Mouse (Mus musculus): ENCODE measurements around the gene Spa17. TPM values are rescaled to one million over a fixed set of nuclear protein-coding genes. Genes with fewer than 3 reads are reported as not detected.

The Spa17 gene
- total and polyA plus RNA-seq, 2 experiments from 2014 or later: 1.4 to 10.1 TPM

- H3K9ac ChIP-seq (replicated peaks; ENCODE audit: low read length, poor library complexity, severe bottlenecking): no peak overlapping the region
- TF ChIP-seq CTCF (IDR thresholded peaks at IDR 0.05): no peak
- 79% methylated on average over 3 of the region's 3 CpGs for WGBS
- no peaks in the 10 kb centered on the region for H3K36me3 ChIP-seq (ENCODE audit: insufficient read depth, low read length)
- H3K27me3 ChIP-seq (ENCODE audit: insufficient read depth, low read length): no peaks in the 10 kb centered on the region
- H3K4me2 ChIP-seq (ENCODE audit: low read depth, low read length, poor library complexity, severe bottlenecking): no peak overlapping the region
- ATAC-seq (ENCODE audit: low FRiP score) (no peak), DNase-seq (ENCODE audit: low spot score) (no peak)
- no peaks in the 10 kb centered on the region for H3K4me1 ChIP-seq (ENCODE audit: insufficient read depth, low read length)
- no peaks in the 10 kb centered on the region for H3K9me3 ChIP-seq (ENCODE audit: low read length)
- no peak overlapping the region for H3K4me3 ChIP-seq (ENCODE audit: low read depth, low read length)
- no peak overlapping the region for H3K27ac ChIP-seq (ENCODE audit: low read depth, low read length)
Observed at GRCm38 (mm10) chr9:37634269-37634668, 20.7 kb upstream of the Spa17 start.

DNA sequence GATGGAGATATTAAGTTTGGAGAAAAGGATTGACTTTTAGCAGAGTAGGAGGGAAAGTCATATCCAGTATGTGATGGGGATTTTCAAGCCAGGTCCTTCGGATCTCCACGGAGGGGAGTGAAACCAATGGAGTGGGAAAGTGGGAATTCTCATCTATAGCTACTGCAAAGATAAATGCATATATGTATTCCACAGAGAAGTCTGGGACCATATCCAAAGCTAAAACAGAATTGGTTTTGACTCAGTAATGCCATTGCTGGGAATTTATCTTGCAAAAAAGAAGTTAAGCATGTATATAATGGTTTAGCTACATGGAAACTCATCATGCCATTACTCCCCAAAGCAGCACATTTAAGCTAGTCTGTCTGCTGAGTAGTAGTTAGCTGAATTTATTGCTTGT lies 18.8 kb upstream of the Spa17 start:
- H3K36me3 ChIP-seq (ENCODE audit: insufficient read depth, low read length): no peaks in the 10 kb centered on the region
- 95% methylated on average over 2 of the region's 2 CpGs for WGBS
- no peak overlapping the region for H3K27ac ChIP-seq (ENCODE audit: low read depth, low read length)
- H3K27me3 ChIP-seq (ENCODE audit: insufficient read depth, low read length): no peaks in the 10 kb centered on the region
- no peak overlapping the region for H3K9ac ChIP-seq (replicated peaks; ENCODE audit: low read length, poor library complexity, severe bottlenecking)
- H3K4me2 ChIP-seq (ENCODE audit: low read depth, low read length, poor library complexity, severe bottlenecking): no peak overlapping the region
- TF ChIP-seq CTCF (IDR thresholded peaks at IDR 0.05): no peak
- ATAC-seq (ENCODE audit: low FRiP score) (no peak), DNase-seq (ENCODE audit: low spot score) (no peak)
- no peaks in the 10 kb centered on the region for H3K9me3 ChIP-seq (ENCODE audit: low read length)
- no peaks in the 10 kb centered on the region for H3K4me1 ChIP-seq (ENCODE audit: insufficient read depth, low read length)
- H3K4me3 ChIP-seq (ENCODE audit: low read depth, low read length): no peak overlapping the region

DNA sequence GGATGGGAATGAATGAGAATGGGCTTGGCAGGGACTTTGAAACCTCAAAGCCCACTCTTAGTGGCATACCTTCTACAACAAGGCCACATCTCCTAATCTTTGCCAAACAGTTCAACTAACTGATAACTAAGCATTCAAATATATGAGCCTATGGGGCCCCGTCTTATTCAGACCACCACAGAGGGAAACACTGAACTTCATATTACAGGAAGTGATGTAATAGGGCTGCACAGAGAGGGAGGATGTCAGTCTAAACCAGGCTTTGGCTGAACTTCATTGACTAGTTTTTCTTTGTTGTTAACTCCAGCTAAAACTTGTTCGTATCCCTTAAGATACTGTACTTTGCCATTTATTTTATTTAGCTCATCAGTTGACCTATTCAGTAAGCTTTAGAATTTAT lies 16.4 kb upstream of the Spa17 start:
- H3K9me3 ChIP-seq (ENCODE audit: low read length): no peaks in the 10 kb centered on the region
- H3K9ac ChIP-seq (replicated peaks; ENCODE audit: low read length, poor library complexity, severe bottlenecking): no peak overlapping the region
- H3K4me1 ChIP-seq (ENCODE audit: insufficient read depth, low read length): peaks cover 16% of the 10 kb centered on the region
- DNase-seq (ENCODE audit: low spot score) (no peak), ATAC-seq (ENCODE audit: low FRiP score) (no peak)
- no peaks in the 10 kb centered on the region for H3K27me3 ChIP-seq (ENCODE audit: insufficient read depth, low read length)
- no peak overlapping the region for H3K27ac ChIP-seq (ENCODE audit: low read depth, low read length)
- 95% methylated on average over 2 of the region's 2 CpGs for WGBS
- no peak for TF ChIP-seq CTCF (IDR thresholded peaks at IDR 0.05)
- no peak overlapping the region for H3K4me3 ChIP-seq (ENCODE audit: low read depth, low read length)
- H3K36me3 ChIP-seq (ENCODE audit: insufficient read depth, low read length): no peaks in the 10 kb centered on the region
- H3K4me2 ChIP-seq (ENCODE audit: low read depth, low read length, poor library complexity, severe bottlenecking): no peak overlapping the region

DNA sequence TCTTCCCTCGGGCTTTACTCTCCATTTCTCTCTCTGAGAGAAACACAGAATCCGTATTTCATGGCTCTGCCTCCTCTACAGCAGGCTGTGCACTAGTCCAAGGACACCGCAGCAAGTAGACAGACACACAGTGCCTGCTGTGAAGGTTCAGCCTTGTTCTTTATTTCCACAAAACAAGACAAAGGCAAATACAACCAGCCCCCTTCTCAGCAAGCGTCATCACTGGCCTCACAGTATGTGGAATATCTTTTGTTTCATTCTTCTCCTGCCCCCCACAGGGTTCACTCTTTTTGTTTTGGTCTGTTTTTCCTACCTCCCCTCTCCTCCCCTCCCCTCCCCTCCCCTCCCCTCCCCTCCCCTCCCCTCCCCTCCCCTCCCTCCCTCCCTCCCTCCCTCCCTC lies 15.1 kb upstream of the Spa17 start:
- no peak for TF ChIP-seq CTCF (IDR thresholded peaks at IDR 0.05)
- H3K4me2 ChIP-seq (ENCODE audit: low read depth, low read length, poor library complexity, severe bottlenecking): no peak overlapping the region
- no peaks in the 10 kb centered on the region for H3K9me3 ChIP-seq (ENCODE audit: low read length)
- H3K9ac ChIP-seq (replicated peaks; ENCODE audit: low read length, poor library complexity, severe bottlenecking): no peak overlapping the region
- WGBS: 36% methylated on average over 4 of the region's 4 CpGs
- peaks cover 18% of the 10 kb centered on the region for H3K4me1 ChIP-seq (ENCODE audit: insufficient read depth, low read length)
- H3K27me3 ChIP-seq (ENCODE audit: insufficient read depth, low read length): no peaks in the 10 kb centered on the region
- H3K27ac ChIP-seq (ENCODE audit: low read depth, low read length): no peak overlapping the region
- no peaks in the 10 kb centered on the region for H3K36me3 ChIP-seq (ENCODE audit: insufficient read depth, low read length)
- DNase-seq (ENCODE audit: low spot score) (no peak), ATAC-seq (ENCODE audit: low FRiP score) (no peak)
- no peak overlapping the region for H3K4me3 ChIP-seq (ENCODE audit: low read depth, low read length)

DNA sequence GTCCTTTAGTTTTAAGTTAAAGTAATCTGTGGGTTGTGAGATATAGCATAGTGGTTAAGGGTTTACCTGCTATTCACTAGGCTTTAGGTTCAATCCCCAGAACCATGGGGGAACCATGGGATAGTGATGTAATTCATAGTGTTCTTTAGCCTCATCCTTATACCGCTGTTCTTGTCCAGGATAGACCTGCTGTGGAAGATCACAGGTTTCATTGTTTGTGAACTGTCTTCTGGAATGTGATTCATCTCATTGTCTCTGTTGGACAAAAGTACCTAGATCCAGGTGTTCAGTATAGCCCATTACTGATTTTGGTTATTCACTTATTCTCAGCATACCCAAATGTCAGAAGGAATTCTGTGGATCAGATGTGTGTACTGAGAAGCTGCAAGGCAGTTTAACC lies 13.7 kb upstream of the Spa17 start:
- 97% methylated on average over 1 of the region's 1 CpGs for WGBS

GRCm38 (mm10) chr9:37626103-37626567 lies 12.6 kb upstream of the Spa17 start:
- Histone ChIP-seq H3K9ac (replicated peaks; ENCODE audit: low read length, poor library complexity, severe bottlenecking) (no peak overlapping the region), H3K4me2 (ENCODE audit: low read depth, low read length, poor library complexity, severe bottlenecking) (peak overlapping the region; percentile 19), H3K27ac (ENCODE audit: low read depth, low read length) (peak overlapping the region; percentile 76), H3K36me3 (ENCODE audit: insufficient read depth, low read length) (no peaks in the 10 kb centered on the region), H3K9me3 (ENCODE audit: low read length) (no peaks in the 10 kb centered on the region), H3K27me3 (ENCODE audit: insufficient read depth, low read length) (no peaks in the 10 kb centered on the region), H3K4me3 (ENCODE audit: low read depth, low read length) (no peak overlapping the region), H3K4me1 (ENCODE audit: insufficient read depth, low read length) (peaks cover 18% of the 10 kb centered on the region)
- WGBS: 4% methylated on average over 3 of the region's 3 CpGs
- ATAC-seq (ENCODE audit: low FRiP score) (peak; percentile 41; the same call in 1 of the 2 replicates), DNase-seq (ENCODE audit: low spot score) (peak; percentile 22)
- TF ChIP-seq CTCF (IDR thresholded peaks at IDR 0.05): no peak

More for the DNA sequence above, 13.7 kb upstream of the Spa17 start:
- Histone ChIP-seq H3K4me3 (ENCODE audit: low read depth, low read length) (no peak overlapping the region), H3K4me2 (ENCODE audit: low read depth, low read length, poor library complexity, severe bottlenecking) (no peak overlapping the region), H3K27ac (ENCODE audit: low read depth, low read length) (no peak overlapping the region), H3K27me3 (ENCODE audit: insufficient read depth, low read length) (no peaks in the 10 kb centered on the region), H3K9ac (replicated peaks; ENCODE audit: low read length, poor library complexity, severe bottlenecking) (no peak overlapping the region), H3K36me3 (ENCODE audit: insufficient read depth, low read length) (no peaks in the 10 kb centered on the region), H3K4me1 (ENCODE audit: insufficient read depth, low read length) (peaks cover 18% of the 10 kb centered on the region), H3K9me3 (ENCODE audit: low read length) (no peaks in the 10 kb centered on the region)
- DNase-seq (ENCODE audit: low spot score): no peak
- TF ChIP-seq CTCF (IDR thresholded peaks at IDR 0.05): no peak
- no peak for ATAC-seq (ENCODE audit: low FRiP score)
